Mouse (Mus musculus) retina, postnatal 1 day (tissue): ENCODE results near the gene Adsl.

Experiments used
- DNase-seq: peaks from one replicate; pipeline ENCODE4 v3.0.0-alpha.2; 2012

Gene Adsl

GRCm38 (mm10) chr15:80941468-80942040 is 6.7 kb upstream of the Adsl start:
- no peak for DNase-seq

DNA sequence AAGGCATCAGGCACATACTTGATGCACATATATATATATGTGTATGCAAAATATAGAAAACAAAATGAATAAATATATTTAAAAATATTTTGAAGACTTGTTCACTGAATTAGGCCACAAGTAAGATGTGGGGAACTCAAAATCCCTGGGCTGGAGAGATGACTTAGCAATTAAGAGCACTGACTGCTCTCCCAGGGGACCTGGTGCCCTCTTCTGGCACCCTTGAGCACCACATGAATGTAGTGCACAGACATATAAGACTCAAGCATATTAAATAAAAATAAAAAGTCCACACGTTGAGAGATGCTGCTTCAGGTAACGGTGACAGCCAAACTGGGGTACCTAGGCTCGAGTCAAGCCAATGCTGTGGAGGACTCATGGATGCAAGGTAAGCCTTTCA is 2.4 kb upstream of the Adsl start:
- DNase-seq = peak; percentile 33

GRCm38 (mm10) chr15:80949431-80949830 is 1.1 kb downstream of the Adsl start:
- DNase-seq = no peak

DNA sequence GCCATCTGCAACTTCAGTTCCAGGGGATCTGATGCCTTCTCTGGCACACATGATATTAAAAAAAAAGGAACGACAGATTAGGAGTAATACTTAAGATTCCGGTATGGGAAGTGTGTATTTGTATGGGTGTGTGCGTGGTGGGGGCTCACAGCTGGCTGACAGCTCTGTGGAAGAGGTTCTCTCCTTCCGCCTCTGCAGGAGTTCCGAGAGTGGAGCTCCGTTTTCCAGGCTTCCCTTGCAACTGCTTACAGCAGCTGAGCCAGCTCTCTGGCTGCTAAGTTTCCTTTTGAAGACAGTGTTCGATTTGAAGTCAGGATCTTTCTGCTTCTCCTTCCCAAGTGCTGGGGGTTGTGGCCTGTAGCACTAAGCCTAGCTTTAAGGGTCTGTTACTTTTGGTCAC is 1.8 kb downstream of the Adsl start:
- no peak for DNase-seq

DNA sequence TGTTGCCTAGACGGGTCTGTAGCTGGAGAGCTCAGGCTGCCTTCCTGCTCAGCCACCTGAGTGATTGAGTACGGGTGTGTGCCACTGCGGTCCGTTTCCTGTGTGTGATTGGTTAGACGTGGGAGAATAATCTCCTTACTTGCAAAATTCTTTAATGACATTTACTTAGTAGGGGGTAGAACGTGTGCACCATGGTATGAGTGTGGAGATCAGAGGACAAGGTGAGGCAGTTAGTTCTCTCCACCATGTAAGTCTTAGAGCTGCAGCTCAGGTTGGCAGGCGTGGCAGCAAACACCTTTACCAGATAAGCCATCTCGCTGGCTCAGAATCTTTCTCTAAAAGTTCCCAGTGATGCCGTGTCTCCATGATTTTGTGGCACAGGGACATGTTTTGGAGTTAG is 5.7 kb downstream of the Adsl start:
- no peak for DNase-seq

- no peak for DNase-seq
These were observed 6.6 kb downstream of the Adsl start for GRCm38 (mm10) chr15:80954861-80955260.

GRCm38 (mm10) chr15:80955836-80956438 is 7.6 kb downstream of the Adsl start:
- DNase-seq = no peak

GRCm38 (mm10) chr15:80969371-80969770 is 21.1 kb downstream of the Adsl start:
- no peak for DNase-seq

- no peak for DNase-seq
These were observed 26.0 kb downstream of the Adsl start for GRCm38 (mm10) chr15:80974311-80974710.

DNA sequence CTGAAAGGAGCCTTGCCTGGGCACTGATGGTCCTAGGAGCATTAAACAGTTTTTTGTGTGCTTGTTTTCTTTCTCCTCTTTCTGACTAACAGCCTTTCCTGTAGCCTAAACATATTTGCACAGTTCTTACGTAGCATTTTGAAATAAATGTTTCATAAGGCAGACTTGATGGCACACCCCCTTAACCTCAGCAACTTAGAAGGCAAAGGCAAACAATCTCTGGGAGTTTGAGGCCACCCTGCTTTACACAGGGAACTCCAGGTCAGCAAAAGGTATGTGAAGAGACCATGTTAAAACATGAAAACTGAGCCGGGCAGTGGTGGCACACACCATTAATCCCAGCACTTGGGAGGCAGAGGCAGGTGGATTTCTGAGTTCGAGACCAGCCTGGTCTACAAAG is 27.4 kb downstream of the Adsl start:
- DNase-seq = no peak

DNA sequence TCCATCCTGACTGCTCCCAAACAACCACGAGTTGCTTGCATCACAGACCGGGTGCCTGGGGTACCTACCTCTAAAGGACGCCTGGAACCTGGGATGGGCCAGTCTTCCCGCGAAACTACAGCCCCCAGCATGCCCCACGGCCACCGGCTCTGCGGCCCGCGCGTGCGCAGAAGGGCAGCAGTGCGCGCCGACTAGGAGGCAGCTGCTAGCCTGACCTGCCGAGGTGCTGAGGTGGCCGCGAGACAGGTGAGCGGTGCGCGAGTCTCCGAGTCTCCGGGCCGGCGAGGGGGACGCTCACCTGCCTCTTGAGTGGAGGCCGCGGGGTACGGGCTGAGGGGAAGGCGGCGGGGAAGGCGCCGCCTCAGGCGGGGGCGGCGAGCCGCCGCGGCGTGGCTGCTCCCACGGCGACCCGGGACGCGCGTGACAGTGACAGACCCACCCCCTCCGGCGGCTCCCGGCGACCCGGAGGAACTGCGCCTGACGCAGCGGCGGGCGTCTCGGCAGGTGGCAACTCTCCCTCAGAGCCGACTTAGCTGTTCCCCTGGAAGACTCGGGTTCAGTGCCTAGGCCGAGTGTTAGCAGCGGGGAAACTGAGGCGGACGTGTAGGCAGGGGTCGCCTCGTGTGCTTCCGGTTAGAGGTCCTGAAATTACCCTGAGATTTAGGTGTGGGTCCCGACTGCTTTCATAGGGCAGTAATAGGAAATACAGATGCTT is 29.5 kb downstream of the Adsl start, which contains the start of gene Sgsm3:
Gene Sgsm3, plus strand, starts transcription at position 146 of the 715 bp plus-strand sequence.
- peak; percentile 89 for DNase-seq

DNA sequence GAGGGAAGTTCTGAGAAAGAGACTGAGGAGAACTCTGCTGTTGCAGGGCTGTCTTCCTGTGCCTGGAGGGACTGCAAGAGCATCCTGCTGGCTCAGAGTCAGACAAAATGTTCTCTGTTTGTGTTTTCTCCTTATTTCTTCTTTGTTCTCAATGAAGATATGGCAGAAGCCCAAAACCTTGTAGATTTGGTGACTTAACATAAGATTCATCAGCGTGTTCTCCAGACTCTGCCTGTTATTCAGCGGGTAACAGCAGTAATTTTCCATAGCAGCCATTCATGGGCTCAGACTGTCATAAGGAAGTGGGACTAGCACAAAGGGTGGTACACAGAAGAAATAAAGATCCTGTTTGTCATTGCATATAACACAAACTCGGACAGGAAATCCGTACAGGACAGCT is 31.3 kb downstream of the Adsl start:
- no peak for DNase-seq

DNA sequence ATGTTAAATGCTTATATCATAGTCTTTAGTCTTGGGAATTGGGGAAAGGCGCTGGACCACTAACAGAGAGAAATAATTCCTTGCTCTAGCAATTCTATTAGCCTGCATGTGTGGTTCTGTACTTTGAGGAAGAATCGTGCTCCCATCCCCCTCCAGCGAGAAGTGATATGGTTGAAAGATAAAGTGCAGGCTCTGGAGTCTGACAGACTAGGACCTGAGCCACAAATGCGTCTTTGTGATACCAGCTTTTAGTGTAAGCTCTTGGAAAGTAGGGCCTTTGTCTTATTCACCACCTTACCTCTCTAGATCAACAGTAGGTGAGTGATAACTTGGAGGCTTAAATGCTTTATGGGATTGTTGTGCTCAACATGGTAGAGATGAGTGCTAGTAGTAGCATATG is 32.9 kb downstream of the Adsl start:
- no peak for DNase-seq

DNA sequence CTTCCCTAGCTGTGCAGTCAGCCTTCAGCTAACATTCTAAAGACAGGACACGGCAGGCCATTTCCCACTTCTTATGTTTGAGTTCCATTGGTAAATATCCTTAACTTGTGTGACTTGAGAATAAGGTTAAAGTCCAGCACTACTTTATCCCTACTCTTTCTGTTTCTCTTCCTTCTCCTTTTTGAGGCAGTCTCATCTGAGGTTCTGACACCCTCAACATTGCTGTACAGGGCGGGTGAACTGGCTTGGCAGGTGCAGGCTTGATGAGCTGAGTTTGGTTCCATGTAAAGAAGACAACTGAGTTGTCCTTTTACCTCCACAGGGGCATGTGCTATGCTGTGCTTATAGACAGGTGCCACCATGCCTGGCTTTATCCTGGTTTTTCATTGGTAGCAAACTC is 35.0 kb downstream of the Adsl start:
- DNase-seq = no peak

- DNase-seq = no peak
These were observed 40.0 kb downstream of the Adsl start for GRCm38 (mm10) chr15:80988331-80988730.

GRCm38 (mm10) chr15:80989712-80990111 is 41.4 kb downstream of the Adsl start:
- no peak for DNase-seq

DNA sequence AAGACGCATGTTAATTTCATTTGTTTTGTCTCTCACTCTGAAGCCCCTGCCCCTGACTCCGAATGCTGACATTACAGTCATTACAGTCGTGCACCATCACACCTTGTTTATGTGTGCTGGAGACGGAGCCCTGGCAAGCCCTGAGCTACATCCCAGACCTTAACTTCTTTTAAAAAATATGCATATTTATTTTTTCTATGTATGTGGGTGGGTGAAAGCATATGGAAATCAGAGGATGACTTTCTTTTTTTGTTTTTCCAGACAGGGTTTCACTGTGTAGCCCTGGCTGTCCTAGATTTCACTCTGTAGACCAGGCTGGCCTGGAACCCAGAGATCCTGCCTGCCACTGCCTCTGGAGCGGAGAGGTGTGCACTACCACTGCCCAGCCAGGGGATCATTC is 46.7 kb downstream of the Adsl start:
- no peak for DNase-seq

DNA sequence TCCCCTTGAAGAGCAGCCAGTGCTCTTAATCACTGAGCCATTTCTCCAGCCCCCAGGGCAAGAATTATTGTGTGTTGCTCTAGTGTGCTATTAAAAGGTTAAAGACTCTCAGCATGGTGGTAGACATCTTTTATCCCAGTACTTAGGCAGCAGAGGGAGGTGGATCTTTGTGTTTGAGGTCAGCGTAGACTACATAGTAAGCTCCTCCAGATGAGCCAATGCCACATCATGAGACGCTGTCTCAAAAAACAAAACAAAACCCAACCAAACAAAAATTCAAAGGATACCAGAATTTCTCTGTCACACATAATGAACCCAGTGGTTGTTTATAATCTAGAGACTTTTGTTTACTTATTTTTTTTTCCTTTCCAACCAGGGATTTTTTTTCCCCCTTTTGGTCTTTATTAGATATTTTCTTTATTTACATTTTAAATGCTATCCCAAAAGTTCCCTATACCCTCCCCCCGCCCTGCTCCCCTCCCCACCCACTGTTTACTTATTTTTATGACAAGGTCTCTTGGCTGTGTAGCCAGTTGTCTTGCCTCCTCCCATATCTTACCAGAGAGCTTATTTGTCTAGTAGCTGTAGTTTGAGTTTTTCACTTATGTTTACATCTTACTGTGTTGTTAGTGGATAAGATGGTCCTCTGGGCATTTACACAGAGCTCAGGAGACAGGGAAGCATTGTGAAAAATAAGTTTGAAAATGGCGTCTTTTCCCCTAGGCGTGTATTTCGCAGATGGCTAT is 48.0 kb downstream of the Adsl start:
- no peak for DNase-seq

DNA sequence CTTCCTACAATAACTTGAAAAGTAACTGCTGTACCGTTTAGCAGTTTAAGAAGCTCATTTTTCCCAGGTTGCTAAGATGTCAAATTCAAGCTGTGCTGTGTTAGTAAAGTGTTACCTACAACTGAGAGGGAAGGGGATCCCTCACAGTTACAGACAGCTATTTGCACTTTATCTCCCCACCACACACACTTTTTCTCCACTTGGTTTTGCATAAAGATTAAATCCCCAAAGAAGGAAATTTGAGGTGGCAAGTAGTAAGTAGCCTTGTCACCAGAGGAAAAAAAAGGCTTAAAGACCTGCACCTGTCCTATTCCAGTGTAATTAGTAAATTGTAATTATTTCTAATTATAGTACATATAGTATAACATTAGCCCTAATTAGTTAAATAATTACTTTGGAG is 48.8 kb downstream of the Adsl start:
- no peak for DNase-seq

- DNase-seq = no peak
These were observed 52.3 kb downstream of the Adsl start for GRCm38 (mm10) chr15:81000419-81001138.

GRCm38 (mm10) chr15:81006127-81006735 is 57.9 kb downstream of the Adsl start:
- DNase-seq = no peak

DNA sequence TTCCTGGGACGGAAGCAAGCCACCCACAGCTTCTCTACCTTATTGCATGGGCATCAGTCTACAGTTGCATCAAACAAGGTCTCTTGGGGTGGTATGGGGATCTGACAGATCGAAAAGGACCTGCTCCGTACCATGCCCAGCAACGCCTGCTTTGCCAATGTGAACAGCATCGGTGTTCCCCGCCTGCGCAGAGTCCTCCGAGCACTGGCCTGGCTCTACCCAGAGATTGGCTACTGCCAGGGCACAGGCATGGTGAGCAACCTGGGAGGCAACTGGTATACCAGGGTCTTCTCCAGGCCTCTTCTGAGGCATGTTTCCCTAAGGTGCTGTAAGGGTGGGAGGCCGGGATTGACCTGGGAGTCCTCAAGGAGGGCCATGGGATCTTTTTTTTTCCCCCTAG is 59.0 kb downstream of the Adsl start:
- no peak for DNase-seq

- DNase-seq = no peak
These were observed 59.6 kb downstream of the Adsl start for GRCm38 (mm10) chr15:81007905-81008304.
